Mouse (Mus musculus): Measurements from ENCODE around the gene Vmn2r100. TPM values are rescaled to one million over a fixed set of nuclear protein-coding genes. Genes with fewer than 3 reads are reported as not detected.

The Vmn2r100 gene
- polyA plus RNA-seq (2015; fragmentation: Nextera tagmentation; extraction: Ambion mirVana) = 0.01 TPM in 1 of 2 replicates, not detected in the other

DNA sequence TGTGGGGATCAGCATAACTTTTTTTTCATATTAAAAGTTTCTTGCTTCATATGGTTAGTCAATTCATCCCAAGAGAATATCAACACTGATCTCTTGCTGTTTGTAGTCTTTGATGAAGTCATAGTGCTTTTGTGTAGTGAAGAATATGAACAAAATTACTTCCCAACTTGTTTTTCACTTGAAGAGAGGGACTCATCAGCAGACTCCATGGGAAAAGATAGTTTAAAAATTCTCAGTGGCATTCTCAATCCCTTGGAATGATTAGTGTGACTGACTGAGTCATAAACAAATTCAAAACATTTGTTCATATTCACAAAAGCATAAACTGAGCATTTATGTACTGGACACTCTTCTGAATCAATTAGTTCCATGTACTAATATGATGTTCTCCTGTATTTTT, at the start of gene Vmn2r100:
TSS of gene Vmn2r100 (plus strand) at position 301 of the 400 bp plus-strand sequence.
- Histone ChIP-seq H3K9ac (ENCODE audit: low read length) (no peak within 1 kb of the TSS), H3K4me1 (replicated peaks; ENCODE audit: control insufficient read depth, insufficient read depth) (no peaks in the 10 kb centered on the region), H3K9me3 (ENCODE audit: control insufficient read depth, low read length) (no peaks in the 10 kb centered on the region), H3K4me2 (replicated peaks; ENCODE audit: low read depth) (no peak within 1 kb of the TSS), H3K36me3 (ENCODE audit: control insufficient read depth, insufficient read depth, low read length) (no peaks in the 10 kb centered on the region), H3K4me3 (ENCODE audit: low read depth, low read length) (no peak within 1 kb of the TSS), H3K27me3 (ENCODE audit: control insufficient read depth, insufficient read depth, low read length) (no peaks in the 10 kb centered on the region), H3K27ac (replicated peaks) (no peak within 1 kb of the TSS)
- ATAC-seq (ENCODE audit: low FRiP score, low TSS enrichment) (no peak), DNase-seq (ENCODE audit: low spot score) (no peak)
- TF ChIP-seq EP300 (optimal IDR thresholded peaks at IDR 0.05) (no peak), CTCF (IDR thresholded peaks at IDR 0.05; ENCODE audit: low read depth) (no peak)

DNA sequence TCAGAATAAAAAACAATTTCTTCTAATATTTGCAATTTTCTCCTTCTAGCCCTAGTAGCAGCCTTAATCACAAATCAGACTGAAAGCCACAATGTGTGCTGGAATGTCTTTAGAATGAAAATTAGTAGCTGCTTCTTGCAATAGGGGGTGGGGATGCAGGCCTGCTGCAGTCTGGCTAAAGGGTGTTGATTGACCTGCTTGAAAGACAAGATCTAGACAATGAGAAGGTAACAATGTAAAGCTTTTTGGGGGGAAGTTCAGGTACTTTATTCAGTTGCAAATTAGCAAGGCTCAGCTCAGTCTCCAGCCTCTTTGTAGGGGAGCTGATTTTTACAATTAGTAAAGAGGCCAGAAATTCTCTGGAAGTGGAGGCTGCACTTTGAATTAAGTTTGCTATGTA, 21.7 kb upstream of the Vmn2r100 start:
- Histone ChIP-seq H3K27me3 (ENCODE audit: control insufficient read depth, insufficient read depth, low read length) (no peaks in the 10 kb centered on the region), H3K9me3 (ENCODE audit: control insufficient read depth, low read length) (0 out of 2 replicates have a peak, but pooled peaks cover 2% of the 10 kb centered on the region), H3K4me2 (replicated peaks; ENCODE audit: low read depth) (no peak overlapping the region), H3K36me3 (ENCODE audit: control insufficient read depth, insufficient read depth, low read length) (no peaks in the 10 kb centered on the region), H3K27ac (replicated peaks) (no peak overlapping the region), H3K9ac (ENCODE audit: low read length) (no peak overlapping the region), H3K4me3 (ENCODE audit: low read depth, low read length) (no peak overlapping the region), H3K4me1 (replicated peaks; ENCODE audit: control insufficient read depth, insufficient read depth) (no peaks in the 10 kb centered on the region)
- DNase-seq (ENCODE audit: low spot score) = no peak
- ATAC-seq (ENCODE audit: low FRiP score, low TSS enrichment) = no peak
- TF ChIP-seq CTCF (IDR thresholded peaks at IDR 0.05; ENCODE audit: low read depth) = no peak
- no peak for TF ChIP-seq EP300 (optimal IDR thresholded peaks at IDR 0.05)

DNA sequence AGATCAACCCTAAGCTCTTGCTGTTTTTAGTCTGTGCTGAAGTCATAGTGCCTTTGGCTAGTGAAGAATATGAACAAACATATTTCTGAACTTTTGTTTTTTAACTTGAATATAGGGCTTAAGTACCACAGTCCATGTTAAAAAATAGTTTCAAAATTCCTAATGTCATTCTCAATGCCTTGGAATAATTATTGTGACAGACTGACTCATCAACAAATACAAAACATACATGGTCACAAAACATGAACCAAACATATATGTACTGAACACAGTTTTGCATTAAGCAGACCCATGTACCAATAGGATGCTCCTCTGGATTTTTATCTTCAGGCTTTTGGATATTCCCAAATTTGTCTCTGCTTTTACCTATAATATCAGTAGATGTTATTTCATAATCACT, 72.4 kb downstream of the Vmn2r100 start, which contains the start of gene Vmn2r101:
TSS of gene Vmn2r101 (plus strand) at position 301 of the 400 bp plus-strand sequence.
- TF ChIP-seq CTCF (IDR thresholded peaks at IDR 0.05; ENCODE audit: low read depth) = no peak
- Histone ChIP-seq H3K4me1 (replicated peaks; ENCODE audit: control insufficient read depth, insufficient read depth) (no peaks in the 10 kb centered on the region), H3K4me3 (ENCODE audit: low read depth, low read length) (no peak within 1 kb of the TSS), H3K9me3 (ENCODE audit: control insufficient read depth, low read length) (no peaks in the 10 kb centered on the region), H3K9ac (ENCODE audit: low read length) (no peak within 1 kb of the TSS), H3K36me3 (ENCODE audit: control insufficient read depth, insufficient read depth, low read length) (no peaks in the 10 kb centered on the region), H3K27me3 (ENCODE audit: control insufficient read depth, insufficient read depth, low read length) (no peaks in the 10 kb centered on the region), H3K4me2 (replicated peaks; ENCODE audit: low read depth) (no peak within 1 kb of the TSS), H3K27ac (replicated peaks) (no peak within 1 kb of the TSS)
- DNase-seq (ENCODE audit: low spot score) (no peak), ATAC-seq (ENCODE audit: low FRiP score, low TSS enrichment) (no peak)

Other genes starting within 250 kb of the Vmn2r100 start
- gene Vmn2r99, start 142.8 kb upstream of the Vmn2r100 start, polyA plus RNA-seq (2015; fragmentation: Nextera tagmentation; extraction: Ambion mirVana) = not detected in 2 replicates
- gene Vmn2r101, start 72.5 kb downstream of the Vmn2r100 start, polyA plus RNA-seq (2015; fragmentation: Nextera tagmentation; extraction: Ambion mirVana) = not detected in 2 replicates
- gene Vmn2r102, start 155.6 kb downstream of the Vmn2r100 start, polyA plus RNA-seq (2015; fragmentation: Nextera tagmentation; extraction: Ambion mirVana) = not detected in 2 replicates